Mouse (Mus musculus) MN1 (cell line): ENCODE data around the gene Ifnlr1.
"Not testable (repeated sequence)": the region's sequence is repeated elsewhere in the genome, so short reads cannot be mapped to it uniquely, and the experiment has no call there.

Experiments
- DNase-seq: peaks from one replicate; pipeline ENCODE4 v3.0.0-alpha.2; 2016; ENCODE audit warnings: low spot score

Gene Ifnlr1

DNA sequence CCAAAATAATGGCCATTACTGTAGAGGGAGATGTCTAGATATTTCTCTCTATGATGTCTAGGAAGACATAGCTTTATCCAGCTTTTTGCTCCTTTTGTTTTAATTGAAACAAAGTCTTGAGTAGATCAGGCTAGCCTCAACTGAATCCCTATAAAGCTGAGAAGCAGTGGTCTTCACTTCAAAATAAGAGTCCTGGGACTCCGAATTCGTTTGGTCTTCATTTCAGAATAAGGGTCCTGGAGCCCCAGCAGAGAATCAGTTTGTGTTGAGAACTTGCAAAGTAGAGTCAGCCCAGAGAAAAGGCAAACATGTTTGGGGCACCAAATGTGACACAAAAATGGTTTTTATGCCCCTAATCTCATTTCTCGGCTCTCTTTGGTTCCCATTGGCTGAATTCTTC lies 1.4 kb upstream of the Ifnlr1 start:
- no peak for DNase-seq

DNA sequence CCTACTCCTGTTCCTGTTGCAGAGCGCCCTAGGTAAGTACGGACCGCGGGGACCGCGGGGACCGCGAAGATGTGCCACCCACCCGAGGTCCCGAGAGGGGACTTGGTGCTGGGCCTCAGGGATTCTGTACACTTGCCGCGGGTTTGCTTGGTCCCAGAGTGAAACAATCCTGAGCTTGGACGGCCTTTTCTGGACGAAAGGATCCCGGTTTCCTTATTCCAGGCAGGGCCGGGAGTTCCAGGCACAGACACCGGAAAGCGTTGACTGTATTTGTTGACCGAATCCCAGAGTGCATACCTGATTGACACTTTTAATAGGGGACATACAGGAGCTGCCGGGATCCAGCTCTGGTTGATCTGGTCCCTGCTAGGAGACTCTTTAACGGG lies 474 bp downstream of the Ifnlr1 start:
- no peak for DNase-seq

- DNase-seq, result no peak
Measured at GRCm38 (mm10) chr4:135689797-135690196, 3.7 kb downstream of the Ifnlr1 start.

GRCm38 (mm10) chr4:135690241-135690640 lies 4.2 kb downstream of the Ifnlr1 start:
- no peak for DNase-seq

GRCm38 (mm10) chr4:135692916-135693315 lies 6.8 kb downstream of the Ifnlr1 start:
- DNase-seq, result no peak

GRCm38 (mm10) chr4:135698498-135698897 lies 12.4 kb downstream of the Ifnlr1 start:
- no peak for DNase-seq

DNA sequence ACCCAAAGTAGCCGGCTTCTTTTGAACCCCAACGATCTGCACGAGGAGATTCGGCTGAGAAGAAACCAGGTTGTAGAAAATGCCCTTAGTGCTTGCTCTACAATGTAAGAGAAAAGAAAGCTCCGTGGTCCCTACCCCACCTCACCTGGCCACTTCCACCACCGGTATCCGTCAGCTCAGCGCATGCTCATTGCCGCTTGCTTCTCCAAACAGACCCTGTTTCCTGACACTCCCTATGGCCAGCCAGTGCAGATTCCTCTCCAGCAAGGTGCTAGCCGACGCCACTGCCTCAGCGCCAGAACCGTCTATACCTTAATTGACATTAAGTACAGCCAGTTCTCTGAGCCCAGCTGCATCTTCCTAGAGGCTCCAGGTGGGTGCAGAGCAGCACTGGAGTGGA lies 17.4 kb downstream of the Ifnlr1 start:
- DNase-seq, result no peak

GRCm38 (mm10) chr4:135704016-135704415 lies 17.9 kb downstream of the Ifnlr1 start:
- no peak for DNase-seq

DNA sequence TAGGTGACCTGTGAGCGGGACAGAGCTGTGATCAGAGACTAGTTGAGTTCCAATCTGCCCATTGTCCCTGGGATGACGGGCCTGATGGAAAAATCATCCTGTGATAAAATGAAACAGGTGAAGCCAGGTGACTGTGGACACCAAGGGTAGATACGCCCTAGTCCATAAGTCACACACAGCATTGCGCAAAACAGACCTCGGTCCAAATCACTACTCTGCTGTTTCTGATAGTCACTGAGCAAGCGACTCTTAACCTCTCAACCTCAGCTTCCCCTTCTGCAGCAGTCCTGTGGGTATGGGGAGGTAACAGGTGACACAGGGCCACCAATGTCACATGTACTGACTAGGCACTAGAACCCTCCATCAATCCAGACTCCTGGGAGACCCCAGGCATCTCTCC lies 20.0 kb downstream of the Ifnlr1 start:
- no peak for DNase-seq

DNA sequence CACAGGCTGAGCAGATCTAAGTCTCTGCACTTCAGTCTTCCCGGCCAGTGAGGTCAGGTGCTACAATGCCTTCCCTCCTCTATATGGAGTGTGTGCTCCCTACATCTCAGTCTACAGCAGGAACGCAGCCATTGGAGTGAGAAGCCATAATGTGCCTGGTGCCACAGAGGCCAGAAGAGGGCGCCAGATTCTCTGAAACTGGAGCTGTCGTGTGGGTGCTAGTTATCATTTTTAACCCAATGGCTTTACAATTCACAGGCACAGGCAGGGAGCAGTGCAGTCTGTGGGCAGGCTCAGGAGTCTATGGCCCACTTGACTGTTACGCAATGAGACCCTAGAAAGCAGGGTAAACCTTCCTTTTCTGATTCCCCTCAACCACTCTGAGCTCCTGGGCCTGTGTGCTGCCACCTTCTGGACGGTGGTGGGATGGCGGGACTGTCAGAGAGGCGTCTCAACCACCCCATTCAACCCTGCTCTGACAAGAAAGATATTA lies 23.0 kb downstream of the Ifnlr1 start:
- DNase-seq, result peak; percentile 19

- no peak for DNase-seq
Measured at GRCm38 (mm10) chr4:135709621-135710020, 23.5 kb downstream of the Ifnlr1 start.

DNA sequence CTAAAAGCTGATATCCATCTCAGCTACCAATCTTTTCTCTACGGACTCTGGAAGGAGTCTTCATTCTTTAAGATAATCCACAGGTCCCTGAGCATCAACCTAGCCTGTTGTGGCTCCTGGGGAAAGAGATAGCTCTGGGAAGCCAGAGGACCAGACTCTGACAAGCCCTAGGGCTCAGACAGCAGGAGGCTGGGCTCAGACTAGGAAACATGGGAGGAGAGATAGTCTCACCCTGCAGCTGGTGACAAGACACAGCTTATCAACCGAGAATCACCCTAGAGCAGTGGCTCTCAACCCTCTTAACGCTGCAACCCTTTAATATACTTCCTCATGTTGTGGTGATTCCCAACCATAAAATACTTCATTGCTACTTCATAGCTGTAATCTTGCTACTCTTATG lies 24.3 kb downstream of the Ifnlr1 start:
- no peak for DNase-seq

DNA sequence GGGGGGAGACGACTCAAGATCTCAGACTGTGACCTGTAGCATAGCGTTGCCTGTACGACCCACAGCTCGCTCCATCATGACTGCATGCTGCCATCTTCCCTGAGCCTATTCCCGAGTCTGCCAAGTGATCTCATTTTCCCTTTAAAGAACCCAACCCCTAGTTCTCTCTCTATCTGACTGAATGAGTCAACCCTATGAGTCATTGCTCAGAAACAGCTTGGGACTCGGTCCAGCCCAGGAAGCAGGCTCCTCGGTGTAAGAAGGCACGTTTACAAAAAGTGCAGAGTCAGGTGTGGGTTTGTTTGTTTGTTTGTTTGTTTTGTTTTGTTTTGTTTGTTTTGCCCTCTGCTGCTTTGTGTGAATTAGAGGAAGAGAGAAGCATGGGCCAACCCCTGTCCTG lies 28.7 kb downstream of the Ifnlr1 start:
- DNase-seq, result peak; percentile 29

DNA sequence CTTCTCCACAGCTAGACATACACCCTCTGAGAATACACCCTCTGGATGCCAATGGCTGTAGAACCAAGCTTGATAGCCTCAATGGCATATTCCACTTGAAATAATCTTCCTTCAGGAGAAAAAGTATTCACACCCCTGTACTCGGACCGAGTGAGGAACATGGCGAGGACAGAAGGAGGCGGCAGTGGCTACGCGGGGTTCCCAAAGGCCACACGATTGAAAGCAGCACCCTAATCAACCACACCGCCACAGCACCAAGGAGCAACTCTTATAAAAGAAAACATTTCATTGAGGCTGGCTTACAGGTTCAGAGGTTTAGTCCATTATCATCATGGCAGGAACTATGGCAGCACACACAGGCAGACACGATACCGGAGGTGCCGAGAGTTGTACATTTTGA lies 30.4 kb downstream of the Ifnlr1 start:
- DNase-seq, result not testable (repeated sequence)

DNA sequence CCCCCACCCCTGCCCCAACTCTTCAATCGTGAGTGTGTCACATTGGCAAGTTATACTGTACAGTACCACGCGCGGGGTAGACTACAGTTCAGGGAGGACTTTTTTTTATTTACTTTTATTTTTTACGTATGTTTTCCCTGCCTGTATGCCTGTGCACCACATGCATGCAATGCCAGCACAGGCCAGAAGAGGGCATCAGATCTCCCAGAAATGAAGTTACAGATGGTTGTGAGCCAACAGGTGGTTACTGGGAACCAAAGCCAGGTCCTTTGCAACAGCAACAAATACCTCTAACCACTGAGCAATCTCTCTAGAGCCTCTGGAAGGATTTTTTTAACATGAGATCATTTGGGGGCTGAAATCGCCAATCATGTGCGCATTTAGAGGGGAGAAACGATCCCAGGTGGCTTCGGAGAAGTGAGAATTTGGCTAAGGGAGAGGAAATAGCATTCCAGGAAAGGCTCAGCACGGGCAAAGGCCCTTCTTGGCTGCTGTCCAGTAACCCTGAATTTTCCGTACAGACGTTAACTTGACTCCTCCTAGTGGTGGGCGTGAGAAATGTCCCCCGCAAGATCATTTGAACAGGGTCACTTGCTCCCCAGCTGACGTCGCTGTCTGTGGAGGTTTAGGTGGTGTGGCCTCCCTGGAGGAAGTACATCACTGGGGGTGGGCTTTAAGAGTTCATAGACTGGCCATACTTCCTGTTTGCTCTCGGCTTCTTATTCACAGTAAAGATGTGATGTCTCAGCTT lies 36.6 kb downstream of the Ifnlr1 start:
- no peak for DNase-seq

DNA sequence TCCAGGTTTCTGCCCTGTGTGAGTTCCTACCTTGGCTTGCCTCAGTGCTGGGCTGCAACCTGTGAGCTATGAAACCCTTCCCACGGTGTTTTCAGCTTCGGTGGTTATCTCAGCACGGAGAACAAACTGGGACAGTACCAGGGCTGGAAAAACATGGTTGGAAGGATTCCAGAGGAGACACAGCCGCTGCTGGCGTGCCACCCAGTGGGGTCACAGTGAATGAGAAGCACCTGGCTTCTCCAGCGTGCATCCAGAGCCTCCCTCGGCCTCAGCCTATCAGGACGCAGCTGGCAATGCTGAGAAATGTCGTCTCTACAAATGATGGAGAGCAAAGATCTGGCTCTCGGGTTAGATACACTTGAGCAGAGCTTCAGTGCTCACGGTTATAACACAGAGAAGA lies 40.3 kb downstream of the Ifnlr1 start:
- DNase-seq, result no peak

DNA sequence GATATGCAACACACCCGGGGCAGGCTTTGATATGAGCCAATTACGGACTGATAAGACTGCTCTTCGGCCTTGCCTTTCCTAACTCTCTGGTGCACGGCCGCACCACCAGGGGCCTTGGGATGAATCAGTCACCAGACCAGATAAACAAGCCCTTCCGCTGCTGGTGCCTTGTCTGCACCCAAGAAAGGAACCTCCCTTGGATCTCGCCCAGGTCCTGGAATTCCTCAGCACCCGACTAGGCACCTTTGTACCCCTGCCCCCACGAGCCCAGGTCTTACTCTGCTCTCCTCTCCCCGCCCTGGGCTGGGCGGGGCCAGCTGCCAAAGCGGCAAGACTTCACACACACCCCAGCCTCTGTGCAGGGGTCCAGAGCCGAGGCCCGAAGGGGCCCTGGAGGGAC lies 41.7 kb downstream of the Ifnlr1 start, which contains the start of gene Il22ra1:
Il22ra1 (plus strand) TSS at position 356 of the 400 bp plus-strand sequence.
- DNase-seq, result no peak

- DNase-seq, result no peak
Measured at GRCm38 (mm10) chr4:135730204-135730603, 44.1 kb downstream of the Ifnlr1 start.

DNA sequence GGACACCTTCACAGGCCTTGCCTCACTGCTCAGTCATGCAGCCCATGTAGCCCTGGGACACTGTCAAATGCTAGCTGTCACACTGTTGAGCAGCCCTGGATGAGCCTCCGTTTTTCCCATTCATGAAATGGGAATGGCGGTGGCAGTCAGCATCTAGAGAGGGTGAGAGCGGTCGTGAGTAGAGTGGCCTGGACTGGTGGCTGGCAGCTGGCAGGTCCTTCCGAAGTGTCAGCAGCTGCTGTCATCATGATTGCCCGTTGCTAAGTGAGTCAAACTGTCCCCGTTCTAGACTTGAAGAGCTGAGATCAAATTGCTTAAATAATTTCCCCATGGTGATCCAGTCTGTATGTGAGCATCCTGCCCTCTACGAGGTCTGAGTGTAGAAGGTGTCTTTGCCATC lies 44.9 kb downstream of the Ifnlr1 start:
- no peak for DNase-seq

DNA sequence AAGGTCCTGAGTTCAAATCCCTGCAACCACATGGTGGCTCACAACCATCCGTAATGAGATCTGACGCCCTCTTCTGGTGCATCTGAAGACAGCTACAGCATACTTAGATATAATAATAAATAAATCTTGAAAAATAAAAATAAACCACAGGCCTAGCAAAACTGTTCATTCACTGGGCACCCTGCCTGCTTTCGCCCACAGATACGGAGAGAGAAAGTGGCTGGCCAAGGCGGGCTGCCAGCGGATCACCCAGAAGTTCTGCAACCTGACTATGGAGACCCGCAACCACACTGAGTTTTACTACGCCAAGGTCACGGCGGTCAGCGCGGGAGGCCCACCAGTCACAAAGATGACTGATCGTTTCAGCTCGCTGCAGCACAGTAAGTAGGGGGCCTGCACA lies 47.8 kb downstream of the Ifnlr1 start:
- no peak for DNase-seq

DNA sequence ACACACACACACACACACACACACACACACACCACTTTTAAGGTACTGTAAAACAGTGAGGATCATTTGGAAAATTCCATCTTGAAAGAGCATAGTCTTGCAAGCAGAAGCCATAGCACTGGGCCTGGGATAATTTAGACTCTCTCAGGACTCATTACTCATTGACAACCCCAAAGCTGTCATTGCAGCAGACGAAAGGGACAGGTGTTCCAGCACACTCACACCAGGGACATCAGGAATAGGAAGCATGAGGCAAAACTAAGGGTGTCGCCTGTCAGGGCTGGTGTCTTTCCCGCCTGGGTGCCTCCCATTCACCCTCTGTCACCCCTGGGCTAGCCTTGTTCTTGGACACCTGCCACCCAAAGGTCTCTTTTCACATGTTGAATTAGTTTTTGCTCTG lies 50.8 kb downstream of the Ifnlr1 start:
- DNase-seq, result no peak

DNA sequence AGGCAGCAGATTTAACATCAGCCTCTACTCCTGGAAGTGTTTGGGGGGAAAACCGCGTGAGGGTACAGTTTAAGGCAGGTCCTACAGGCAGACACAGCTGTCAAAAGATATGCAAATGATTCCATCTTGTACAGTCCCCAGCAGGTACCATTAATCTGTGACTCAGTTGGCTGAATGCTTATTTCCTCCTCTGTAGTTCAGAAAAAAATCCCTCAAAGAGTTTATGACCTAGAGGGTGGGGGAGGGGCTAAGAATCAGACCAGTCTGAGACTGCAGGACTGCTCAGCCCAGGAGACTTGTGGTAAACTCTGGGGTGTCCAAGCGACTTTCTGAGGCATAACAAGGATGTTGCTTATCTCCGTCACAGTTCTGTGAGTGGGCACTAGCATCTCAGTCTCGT lies 52.1 kb downstream of the Ifnlr1 start:
- DNase-seq, result no peak

DNA sequence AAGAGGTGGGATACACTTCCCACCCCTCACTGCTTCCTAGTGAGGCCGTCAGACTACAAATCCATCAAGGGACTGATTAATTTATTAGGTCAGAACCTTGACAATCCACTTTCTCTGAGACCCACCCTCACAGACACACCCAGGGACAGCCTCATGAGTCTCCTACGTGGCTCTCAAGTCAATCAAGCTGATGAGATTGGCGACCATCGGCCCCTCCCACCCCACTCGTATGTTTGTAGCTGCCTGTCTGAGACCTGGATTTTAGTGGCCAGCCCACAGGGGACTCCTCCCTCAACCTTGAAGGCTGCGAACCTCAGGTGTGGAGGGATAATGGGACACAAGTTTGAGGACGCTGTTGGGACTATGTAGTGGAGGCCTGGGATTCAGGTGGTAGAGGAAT lies 53.1 kb downstream of the Ifnlr1 start:
- DNase-seq, result no peak

- DNase-seq, result no peak
Measured at GRCm38 (mm10) chr4:135739672-135740071, 53.6 kb downstream of the Ifnlr1 start.
